Mouse (Mus musculus) neutrophil, adult 5-6 weeks (primary cell): ENCODE measurements around the gene Rcbtb2. TPM values are rescaled to one million over a fixed set of nuclear protein-coding genes. Genes with fewer than 3 reads are reported as not detected.
"Not testable (repeated sequence)": the region's sequence is repeated elsewhere in the genome, so short reads cannot be mapped to it uniquely, and the experiment has no call there.

ENCODE experiments used
- ATAC-seq: fragments of 151-379, 151-347 bp; 2 replicates; pipeline ENCODE4 v1.8.0; 2017; ENCODE audit warnings: mild to moderate bottlenecking, moderate TSS enrichment; ENCODE audit not compliant: insufficient number of reproducible peaks, poor library complexity, low FRiP score, severe bottlenecking; ENCODE audit errors: extremely low read depth
- total RNA-seq: library from RNA; stranded (forward); fragments of 200-1000 nt; gene quantifications from 2 replicates; pipeline ENCODE4 v1.2.3, GENCODE M21; 2017

Rcbtb2 gene
- total RNA-seq, 1 experiment from 2014 or later = 18.3 TPM

- no peak for ATAC-seq
Observed at GRCm38 (mm10) chr14:73112186-73112840, 10.5 kb upstream of the Rcbtb2 start.

- not testable (repeated sequence) for ATAC-seq
Observed at GRCm38 (mm10) chr14:73114952-73115351, 7.9 kb upstream of the Rcbtb2 start.

GRCm38 (mm10) chr14:73116301-73116700 is 6.5 kb upstream of the Rcbtb2 start:
- no peak for ATAC-seq

DNA sequence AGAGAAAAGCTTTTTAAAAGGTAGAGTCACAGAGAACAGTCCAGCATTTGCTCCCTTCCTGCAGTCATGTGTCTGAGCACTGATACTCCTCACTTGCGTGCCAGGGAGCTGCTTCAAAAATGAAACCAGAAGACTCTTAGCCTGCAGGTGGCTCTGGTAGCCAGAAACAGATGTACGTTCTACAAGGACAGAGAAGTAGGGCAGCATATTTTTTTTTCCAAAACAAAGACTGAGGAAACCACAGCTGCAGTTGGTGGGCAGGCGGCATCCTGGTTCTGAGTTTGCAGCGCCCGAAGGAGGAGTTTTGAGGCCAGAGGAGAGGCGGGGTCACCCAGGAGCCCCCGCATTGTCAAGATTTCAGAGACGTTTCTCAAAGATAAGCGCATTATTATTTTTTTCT is 5.9 kb upstream of the Rcbtb2 start:
- ATAC-seq = peak; percentile 69

DNA sequence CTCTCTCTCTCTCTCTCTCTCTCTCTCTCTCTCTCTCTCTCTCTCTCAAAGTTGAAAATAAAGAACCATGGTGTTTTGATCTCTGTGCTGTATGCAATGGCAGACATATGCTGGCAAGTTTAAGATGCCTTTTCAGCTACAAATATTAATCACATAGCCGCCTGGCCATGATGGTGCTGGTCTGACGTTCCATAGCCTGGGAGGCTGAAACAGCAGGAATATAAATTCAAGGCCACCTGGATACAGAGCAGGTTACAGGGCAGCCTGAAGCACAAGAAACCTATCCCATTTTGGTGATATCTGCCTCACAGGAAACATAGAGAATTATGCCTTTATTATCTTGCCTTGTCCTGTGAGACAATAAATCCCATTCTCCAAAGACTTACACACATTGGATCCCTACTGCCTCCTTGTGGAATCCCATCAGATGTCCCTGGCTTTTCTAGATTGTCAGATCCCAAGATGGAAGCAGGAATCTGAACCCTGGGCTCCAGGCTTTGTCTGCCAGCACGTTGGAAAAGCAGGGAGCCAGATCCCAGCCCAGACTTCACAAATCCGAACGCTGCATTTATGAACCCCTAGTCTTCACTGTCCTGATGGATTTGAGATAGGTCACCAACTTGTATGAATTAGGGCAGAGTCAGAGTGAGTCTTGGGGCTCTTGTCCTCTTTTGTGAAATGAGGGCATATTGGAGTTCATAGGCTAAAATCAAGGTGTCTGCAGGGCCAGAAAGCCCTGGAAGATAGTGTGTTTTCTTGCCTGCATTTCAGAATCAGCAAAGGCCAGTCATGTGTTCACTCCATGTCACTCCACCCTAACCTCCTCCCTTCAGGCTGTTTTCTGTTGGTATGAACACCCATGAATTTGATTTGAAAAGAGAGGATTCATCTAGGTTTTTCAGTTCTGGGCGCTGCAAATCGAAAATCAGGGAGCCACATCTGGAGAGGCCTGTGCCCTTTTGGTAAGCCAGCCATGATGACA is 5.1 kb upstream of the Rcbtb2 start:
- ATAC-seq = no peak

- ATAC-seq = peak; percentile 34; the same call in 1 of the 2 replicates
Observed at GRCm38 (mm10) chr14:73118482-73119347, 4.1 kb upstream of the Rcbtb2 start.

GRCm38 (mm10) chr14:73119459-73119858 is 3.4 kb upstream of the Rcbtb2 start:
- no peak for ATAC-seq

- no peak for ATAC-seq
Observed at GRCm38 (mm10) chr14:73119966-73120365, 2.9 kb upstream of the Rcbtb2 start.

- peak; percentile 78 for ATAC-seq
Observed at GRCm38 (mm10) chr14:73122211-73122922, 470 bp upstream of the Rcbtb2 start.

GRCm38 (mm10) chr14:73123381-73123780 is 544 bp downstream of the Rcbtb2 start:
- ATAC-seq = no peak

- ATAC-seq = peak; percentile 29; the same call in 1 of the 2 replicates
Observed at GRCm38 (mm10) chr14:73123786-73124185, 949 bp downstream of the Rcbtb2 start.

DNA sequence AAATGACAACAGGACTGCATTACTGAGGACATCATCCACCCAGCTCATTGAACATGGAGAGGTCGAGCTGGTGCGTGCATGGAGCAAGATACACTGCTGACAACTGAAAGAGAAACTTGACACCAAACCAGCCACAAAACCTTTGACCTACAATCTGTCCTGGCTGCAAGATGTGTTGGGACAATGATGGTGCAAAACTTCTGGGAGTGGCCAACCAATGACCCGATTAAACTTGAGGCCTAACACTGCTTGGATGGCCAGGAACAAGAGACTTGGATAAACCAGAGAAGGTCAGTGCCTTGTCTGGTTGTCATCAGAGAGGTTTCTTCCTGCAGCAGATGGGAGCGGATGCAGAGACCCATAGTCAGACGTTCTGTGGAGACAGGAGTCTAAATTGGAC is 7.7 kb downstream of the Rcbtb2 start:
- no peak for ATAC-seq

GRCm38 (mm10) chr14:73131856-73132410 is 9.1 kb downstream of the Rcbtb2 start:
- no peak for ATAC-seq

GRCm38 (mm10) chr14:73132731-73133130 is 9.9 kb downstream of the Rcbtb2 start:
- no peak for ATAC-seq

DNA sequence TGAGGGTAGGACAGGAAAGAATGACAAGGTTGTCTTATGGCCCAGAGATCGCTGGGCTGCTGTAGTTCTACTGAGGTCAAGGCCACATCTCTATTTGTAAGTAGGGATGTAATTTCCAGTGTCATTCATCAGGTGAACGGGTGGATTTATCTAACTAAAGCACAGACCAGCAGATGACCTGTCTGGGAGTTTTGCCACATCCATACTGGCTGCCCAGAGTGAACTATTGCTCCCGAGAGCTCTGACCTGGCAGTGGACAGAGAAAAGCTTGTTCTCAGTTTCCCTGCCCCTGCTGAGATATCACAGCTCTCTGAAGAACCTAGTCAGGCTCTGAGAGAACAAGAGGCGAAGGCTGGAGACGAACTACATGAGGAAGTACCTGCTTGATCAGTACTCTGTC is 14.4 kb downstream of the Rcbtb2 start:
- ATAC-seq = no peak

- peak; percentile 31; the same call in 1 of the 2 replicates for ATAC-seq
Observed at GRCm38 (mm10) chr14:73138483-73138882, 15.6 kb downstream of the Rcbtb2 start.

- no peak for ATAC-seq
Observed at GRCm38 (mm10) chr14:73139866-73140265, 17.0 kb downstream of the Rcbtb2 start.

- ATAC-seq = no peak
Observed at GRCm38 (mm10) chr14:73141800-73142199, 19.0 kb downstream of the Rcbtb2 start.
